Mouse (Mus musculus) liver, embryonic 15.5 days (tissue): ENCODE measurements at regions not wholly inside any gene's neighbourhood (a gene's known extent, or its start where the extent isn't known, plus 50 kb on each side); places are given as distances from the start of the nearest gene placed in this dataset.

Experiments
- ATAC-seq: fragments of 200-750 bp; cut with Nextera tagmentation; 2 replicates; pipeline ENCODE4 v1.8.0; 2017; ENCODE audit warnings: moderate number of reproducible peaks, mild to moderate bottlenecking, moderate library complexity; ENCODE audit not compliant: insufficient read depth
- H3K27ac ChIP-seq: fragments of 300-500 bp; sonication (generic); replicated peaks from 2 replicates; pipeline ENCODE4 v1.5.1; 2015; ENCODE audit warnings: mild to moderate bottlenecking, inconsistent platforms
- H3K27me3 ChIP-seq: fragments of 300-500 bp; sonication (generic); 2 replicates; pipeline ENCODE4 v1.6.1; 2015; ENCODE audit warnings: mild to moderate bottlenecking, inconsistent platforms
- H3K36me3 ChIP-seq: fragments of 300-500 bp; sonication (generic); replicated peaks from 2 replicates; pipeline ENCODE4 v1.6.1; 2015; ENCODE audit warnings: moderate library complexity, mild to moderate bottlenecking, inconsistent platforms
- H3K4me1 ChIP-seq: fragments of 300-500 bp; sonication (generic); replicated peaks from 2 replicates; pipeline ENCODE4 v1.6.1; 2015; ENCODE audit warnings: inconsistent platforms
- H3K4me2 ChIP-seq: fragments of 300-500 bp; sonication (generic); 2 replicates; pipeline ENCODE4 v1.6.1; 2015; ENCODE audit warnings: moderate library complexity, mild to moderate bottlenecking, inconsistent platforms
- H3K4me3 ChIP-seq: fragments of 300-500 bp; sonication (generic); replicated peaks from 2 replicates; pipeline ENCODE4 v1.5.1; 2015; ENCODE audit warnings: mild to moderate bottlenecking, inconsistent platforms
- H3K9ac ChIP-seq: fragments of 300-500 bp; sonication (generic); 2 replicates; pipeline ENCODE4 v1.6.1; 2015; ENCODE audit warnings: moderate library complexity, mild to moderate bottlenecking, inconsistent platforms
- H3K9me3 ChIP-seq: fragments of 300-500 bp; sonication (generic); replicated peaks from 2 replicates; pipeline ENCODE4 v1.6.1; 2016; ENCODE audit warnings: inconsistent platforms
- WGBS: fragments of 180-500 bp; shearing (Covaris S2); methylation state at CpG from one replicate; pipeline ENCODE4 v1.1.7; 2015; ENCODE audit warnings: mixed read lengths; ENCODE audit not compliant: insufficient replicate concordance; 5-methylcytosine and 5-hydroxymethylcytosine counted together

GRCm38 (mm10) chr7:138551629-138552028 is 154.1 kb upstream of the Tcerg1l start:
- WGBS, result 59% methylated on average over 10 of the region's 10 CpGs
- no peaks in the 10 kb centered on the region for H3K4me1 ChIP-seq
- H3K9ac ChIP-seq, result no peak overlapping the region
- H3K9me3 ChIP-seq, result no peaks in the 10 kb centered on the region
- H3K27me3 ChIP-seq, result no peaks in the 10 kb centered on the region
- ATAC-seq, result no peak
- no peak overlapping the region for H3K27ac ChIP-seq
- H3K4me3 ChIP-seq, result no peak overlapping the region
- no peaks in the 10 kb centered on the region for H3K36me3 ChIP-seq
- H3K4me2 ChIP-seq, result no peak overlapping the region

- no peak overlapping the region for H3K4me2 ChIP-seq
- no peak overlapping the region for H3K9ac ChIP-seq
- no peak overlapping the region for H3K4me3 ChIP-seq
- no peaks in the 10 kb centered on the region for H3K36me3 ChIP-seq
- H3K27me3 ChIP-seq, result no peaks in the 10 kb centered on the region
- no peak overlapping the region for H3K27ac ChIP-seq
- ATAC-seq, result no peak
- no peaks in the 10 kb centered on the region for H3K4me1 ChIP-seq
- 62% methylated on average over 7 of the region's 7 CpGs for WGBS
- H3K9me3 ChIP-seq, result no peaks in the 10 kb centered on the region
Observed at GRCm38 (mm10) chr7:138547881-138548280, 150.4 kb upstream of the Tcerg1l start.

- 55% methylated on average over 18 of the region's 18 CpGs for WGBS
- H3K4me2 ChIP-seq, result peak overlapping the region; percentile 33
- H3K27me3 ChIP-seq, result no peaks in the 10 kb centered on the region
- H3K4me1 ChIP-seq, result no peaks in the 10 kb centered on the region
- no peak overlapping the region for H3K9ac ChIP-seq
- H3K36me3 ChIP-seq, result no peaks in the 10 kb centered on the region
- peak; percentile 81 for ATAC-seq
- no peaks in the 10 kb centered on the region for H3K9me3 ChIP-seq
- H3K4me3 ChIP-seq, result no peak overlapping the region
- H3K27ac ChIP-seq, result 0 out of 2 replicates have a peak overlapping the region, but pooled peaks have one; percentile 14
Observed at GRCm38 (mm10) chr7:138538048-138538831, 140.7 kb upstream of the Tcerg1l start.

GRCm38 (mm10) chr7:138526143-138526542 is 128.6 kb upstream of the Tcerg1l start:
- no peak overlapping the region for H3K4me3 ChIP-seq
- no peaks in the 10 kb centered on the region for H3K9me3 ChIP-seq
- no peak overlapping the region for H3K27ac ChIP-seq
- no peak for ATAC-seq
- H3K4me2 ChIP-seq, result no peak overlapping the region
- no peaks in the 10 kb centered on the region for H3K27me3 ChIP-seq
- no peaks in the 10 kb centered on the region for H3K36me3 ChIP-seq
- H3K4me1 ChIP-seq, result no peaks in the 10 kb centered on the region
- H3K9ac ChIP-seq, result no peak overlapping the region
- WGBS, result 67% methylated on average over 2 of the region's 2 CpGs

GRCm38 (mm10) chr7:138524936-138525335 is 127.4 kb upstream of the Tcerg1l start:
- Histone ChIP-seq H3K9ac (no peak overlapping the region), H3K4me3 (no peak overlapping the region), H3K27ac (no peak overlapping the region), H3K9me3 (no peaks in the 10 kb centered on the region), H3K4me2 (no peak overlapping the region), H3K36me3 (no peaks in the 10 kb centered on the region), H3K4me1 (no peaks in the 10 kb centered on the region), H3K27me3 (no peaks in the 10 kb centered on the region)
- WGBS, result 61% methylated on average over 3 of the region's 3 CpGs
- no peak for ATAC-seq

GRCm38 (mm10) chr7:138514171-138514570 is 116.6 kb upstream of the Tcerg1l start:
- WGBS, result 76% methylated on average over 2 of the region's 2 CpGs
- ATAC-seq, result no peak
- no peaks in the 10 kb centered on the region for H3K9me3 ChIP-seq

GRCm38 (mm10) chr7:138505205-138505604 is 107.7 kb upstream of the Tcerg1l start:
- no peaks in the 10 kb centered on the region for H3K27me3 ChIP-seq
- no peak overlapping the region for H3K27ac ChIP-seq
- H3K36me3 ChIP-seq, result no peaks in the 10 kb centered on the region
- no peaks in the 10 kb centered on the region for H3K4me1 ChIP-seq
- no peak overlapping the region for H3K4me3 ChIP-seq
- no peak overlapping the region for H3K9ac ChIP-seq
- ATAC-seq, result no peak
- H3K4me2 ChIP-seq, result no peak overlapping the region
- H3K9me3 ChIP-seq, result no peaks in the 10 kb centered on the region
- WGBS, result 65% methylated on average over 2 of the region's 2 CpGs

More at GRCm38 (mm10) chr7:138514171-138514570, 116.6 kb upstream of the Tcerg1l start:
- no peaks in the 10 kb centered on the region for H3K36me3 ChIP-seq
- no peak overlapping the region for H3K4me3 ChIP-seq
- H3K27me3 ChIP-seq, result no peaks in the 10 kb centered on the region
- no peaks in the 10 kb centered on the region for H3K4me1 ChIP-seq
- no peak overlapping the region for H3K9ac ChIP-seq
- no peak overlapping the region for H3K27ac ChIP-seq
- no peak overlapping the region for H3K4me2 ChIP-seq

- 35% methylated on average over 3 of the region's 3 CpGs for WGBS
- H3K9ac ChIP-seq, result no peak overlapping the region
Observed at GRCm38 (mm10) chr7:138503986-138504385, 106.5 kb upstream of the Tcerg1l start.

GRCm38 (mm10) chr7:138503016-138503415 is 105.5 kb upstream of the Tcerg1l start:
- no peak for ATAC-seq
- H3K4me1 ChIP-seq, result no peaks in the 10 kb centered on the region
- WGBS, result 78% methylated on average over 3 of the region's 3 CpGs
- H3K4me2 ChIP-seq, result no peak overlapping the region
- no peak overlapping the region for H3K9ac ChIP-seq
- H3K27ac ChIP-seq, result no peak overlapping the region
- H3K36me3 ChIP-seq, result no peaks in the 10 kb centered on the region
- no peaks in the 10 kb centered on the region for H3K27me3 ChIP-seq
- H3K9me3 ChIP-seq, result no peaks in the 10 kb centered on the region
- H3K4me3 ChIP-seq, result no peak overlapping the region

More at GRCm38 (mm10) chr7:138503986-138504385, 106.5 kb upstream of the Tcerg1l start:
- H3K4me1 ChIP-seq, result no peaks in the 10 kb centered on the region
- H3K4me3 ChIP-seq, result no peak overlapping the region
- no peaks in the 10 kb centered on the region for H3K9me3 ChIP-seq
- no peaks in the 10 kb centered on the region for H3K36me3 ChIP-seq
- ATAC-seq, result no peak
- H3K27ac ChIP-seq, result no peak overlapping the region
- H3K4me2 ChIP-seq, result no peak overlapping the region
- H3K27me3 ChIP-seq, result no peaks in the 10 kb centered on the region

GRCm38 (mm10) chr7:138501347-138502014 is 104.0 kb upstream of the Tcerg1l start:
- no peak overlapping the region for H3K9ac ChIP-seq
- H3K9me3 ChIP-seq, result no peaks in the 10 kb centered on the region
- H3K4me1 ChIP-seq, result no peaks in the 10 kb centered on the region
- no peak overlapping the region for H3K27ac ChIP-seq
- no peak overlapping the region for H3K4me3 ChIP-seq
- H3K4me2 ChIP-seq, result no peak overlapping the region
- H3K36me3 ChIP-seq, result no peaks in the 10 kb centered on the region
- ATAC-seq, result no peak
- WGBS, result 70% methylated on average over 14 of the region's 14 CpGs
- H3K27me3 ChIP-seq, result no peaks in the 10 kb centered on the region

- no peak overlapping the region for H3K4me2 ChIP-seq
- WGBS, result 38% methylated on average over 2 of the region's 2 CpGs
- no peaks in the 10 kb centered on the region for H3K4me1 ChIP-seq
- no peaks in the 10 kb centered on the region for H3K9me3 ChIP-seq
- no peak for ATAC-seq
- H3K27me3 ChIP-seq, result no peaks in the 10 kb centered on the region
- H3K4me3 ChIP-seq, result no peak overlapping the region
- H3K27ac ChIP-seq, result no peak overlapping the region
- H3K9ac ChIP-seq, result no peak overlapping the region
- no peaks in the 10 kb centered on the region for H3K36me3 ChIP-seq
Observed at GRCm38 (mm10) chr7:138497771-138498170, 100.2 kb upstream of the Tcerg1l start.
